Mouse (Mus musculus) testis, postnatal 14 days (tissue): ENCODE data around the gene Sv2b.
"Not testable (repeated sequence)": the region's sequence is repeated elsewhere in the genome, so short reads cannot be mapped to it uniquely, and the experiment has no call there.

Experiments used
- DNase-seq: peaks from one replicate; pipeline ENCODE4 v3.0.0; 2021; ENCODE audit warnings: low spot score

Gene Sv2b

DNA sequence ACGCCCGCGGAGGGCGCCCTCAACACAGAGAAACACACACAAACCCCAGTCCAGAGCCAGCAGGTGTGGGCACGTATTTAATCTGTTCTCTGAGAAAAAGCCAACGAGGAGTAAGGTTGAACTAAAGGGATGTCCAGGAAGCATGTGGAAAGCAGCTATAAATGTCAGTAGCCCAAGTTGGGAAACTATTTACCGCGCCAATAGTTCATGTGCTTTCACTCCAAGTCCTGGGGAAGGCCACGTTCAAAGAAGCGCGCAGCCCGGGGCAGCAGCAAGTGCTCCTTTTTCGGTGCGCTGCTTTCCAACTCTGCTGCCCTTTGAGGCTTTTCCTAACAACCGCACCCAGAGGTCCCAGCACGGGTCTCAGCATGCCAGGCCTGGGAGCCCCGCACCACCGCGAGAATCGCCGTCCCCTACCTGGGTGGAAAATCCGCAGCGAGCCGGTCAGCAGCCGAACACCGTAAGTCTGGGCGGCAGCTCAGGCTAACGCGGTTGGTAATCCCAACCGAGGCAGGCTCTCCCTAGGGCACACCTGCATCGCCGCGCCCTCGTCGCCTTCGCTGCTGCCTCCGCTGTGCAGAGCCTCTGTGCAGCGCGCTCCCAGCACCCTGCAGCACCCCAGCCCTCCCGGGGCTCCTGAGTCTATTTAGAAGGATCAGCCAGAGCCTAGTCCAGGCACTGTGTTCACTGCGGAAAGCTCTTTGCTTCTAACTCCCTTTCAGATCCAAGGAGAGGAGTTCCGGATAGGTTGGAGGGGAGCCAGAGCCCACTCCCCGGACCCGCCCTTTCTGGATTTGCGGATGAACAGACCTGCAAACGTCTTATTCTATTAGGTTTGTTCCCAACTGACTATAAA, at the start of gene Sv2b:
TSS of gene Sv2b (minus strand) at position 806 of the 856 bp plus-strand sequence.
- DNase-seq: no peak

DNA sequence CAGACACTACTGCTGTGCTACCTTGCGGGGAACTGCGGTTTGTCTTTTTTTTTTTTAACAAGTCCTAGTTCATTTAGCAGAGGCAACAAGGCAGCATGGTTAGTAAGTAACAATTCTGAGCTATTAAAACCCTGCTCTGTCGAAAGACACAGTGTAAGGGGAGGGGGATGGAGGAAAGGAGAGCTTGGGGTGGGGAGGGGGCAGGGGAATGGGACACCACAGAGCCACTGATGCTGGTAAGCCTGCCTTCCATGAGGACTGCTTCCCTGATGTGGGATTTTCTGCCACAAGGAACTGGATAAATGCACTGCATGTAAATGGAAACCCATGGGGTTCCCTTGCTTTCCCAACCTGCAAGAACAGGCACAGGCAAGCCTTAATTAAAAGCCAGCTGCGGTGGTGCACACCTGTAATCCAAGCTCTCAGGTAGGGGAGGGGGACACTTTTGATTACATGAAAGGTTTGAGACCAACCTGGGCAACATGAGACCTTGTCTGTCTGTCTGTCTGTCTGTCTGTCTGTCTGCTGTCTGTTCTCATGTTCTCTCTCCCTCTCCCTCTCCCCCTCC, 49.3 kb upstream of the Sv2b start:
- no peak for DNase-seq

- no peak for DNase-seq
These were observed 46.5 kb upstream of the Sv2b start for GRCm38 (mm10) chr7:75355521-75355920.

GRCm38 (mm10) chr7:75352777-75353374, 43.8 kb upstream of the Sv2b start:
- no peak for DNase-seq

DNA sequence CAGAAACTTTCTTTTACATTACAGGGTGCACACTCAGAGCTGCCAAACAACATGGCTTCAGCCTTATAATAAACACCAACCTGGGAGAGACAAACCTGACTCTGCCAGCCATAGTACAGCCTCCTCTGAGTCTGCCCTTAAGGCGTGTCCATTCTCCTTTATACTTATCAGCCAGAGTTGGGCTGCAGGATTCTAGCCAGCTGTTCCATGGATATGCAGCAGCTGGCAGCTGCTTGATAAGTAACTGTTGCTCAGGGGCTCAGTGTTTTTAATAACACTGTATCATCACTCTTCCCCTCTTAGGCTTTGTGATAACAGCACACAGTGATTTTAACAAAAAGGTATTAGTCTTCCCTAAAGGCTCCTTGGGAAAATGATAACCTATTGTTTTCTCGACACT, 41.1 kb upstream of the Sv2b start:
- no peak for DNase-seq

- no peak for DNase-seq
These were observed 23.2 kb upstream of the Sv2b start for GRCm38 (mm10) chr7:75332311-75332710.

DNA sequence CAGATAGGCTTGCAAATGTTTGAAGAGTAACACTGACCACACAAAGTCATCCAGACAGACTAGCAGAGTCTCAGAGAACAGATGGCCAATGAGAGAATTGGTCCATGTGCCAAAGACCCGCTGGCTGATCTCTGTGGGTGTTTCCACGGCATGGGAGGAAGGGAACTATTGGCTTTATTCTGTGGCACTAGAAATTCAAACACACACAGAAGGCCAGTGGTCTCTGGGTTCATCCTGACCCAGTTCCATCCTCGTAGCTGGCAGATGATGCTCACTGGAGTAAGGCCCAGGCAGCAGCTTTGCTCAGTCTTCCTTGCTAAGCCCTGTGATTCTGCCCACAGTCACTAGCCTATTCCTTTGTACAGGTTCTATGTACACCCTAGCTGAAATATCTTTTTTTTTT, 20.7 kb upstream of the Sv2b start:
- DNase-seq: no peak

DNA sequence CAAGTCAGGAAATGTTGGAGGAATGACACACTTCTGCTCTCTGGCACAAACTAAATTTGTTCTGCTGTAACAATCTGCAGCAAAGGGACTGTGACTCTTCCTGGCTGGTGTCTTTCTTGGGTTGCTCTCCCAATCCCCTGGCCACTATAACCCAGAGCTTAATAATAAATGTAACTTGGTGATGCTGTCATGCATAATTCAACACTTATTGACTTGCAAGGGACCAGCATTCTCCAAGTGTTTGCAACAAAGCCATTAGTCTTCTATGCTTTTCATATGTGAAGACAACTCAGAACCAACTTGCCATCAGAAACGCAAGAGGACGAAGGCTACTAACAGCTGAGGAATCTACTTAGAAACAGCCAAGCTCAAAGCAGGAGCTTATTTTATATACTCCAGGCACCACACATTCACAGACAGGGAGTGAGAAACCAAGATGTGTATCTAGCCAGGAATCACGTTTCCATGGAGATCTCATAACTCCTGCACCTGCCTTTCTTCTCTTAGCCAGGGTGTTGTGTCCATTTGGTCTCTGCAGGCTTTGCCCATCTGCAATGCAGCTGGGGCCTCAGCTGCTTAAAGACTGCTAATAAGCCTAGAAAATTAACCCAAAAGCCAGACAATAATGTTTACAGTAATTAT, 19.8 kb upstream of the Sv2b start:
- no peak for DNase-seq

- DNase-seq: no peak
These were observed 16.2 kb upstream of the Sv2b start for GRCm38 (mm10) chr7:75325273-75325672.

GRCm38 (mm10) chr7:75322742-75323141, 13.7 kb upstream of the Sv2b start:
- not testable (repeated sequence) for DNase-seq

GRCm38 (mm10) chr7:75320009-75320408, 10.9 kb upstream of the Sv2b start:
- no peak for DNase-seq

DNA sequence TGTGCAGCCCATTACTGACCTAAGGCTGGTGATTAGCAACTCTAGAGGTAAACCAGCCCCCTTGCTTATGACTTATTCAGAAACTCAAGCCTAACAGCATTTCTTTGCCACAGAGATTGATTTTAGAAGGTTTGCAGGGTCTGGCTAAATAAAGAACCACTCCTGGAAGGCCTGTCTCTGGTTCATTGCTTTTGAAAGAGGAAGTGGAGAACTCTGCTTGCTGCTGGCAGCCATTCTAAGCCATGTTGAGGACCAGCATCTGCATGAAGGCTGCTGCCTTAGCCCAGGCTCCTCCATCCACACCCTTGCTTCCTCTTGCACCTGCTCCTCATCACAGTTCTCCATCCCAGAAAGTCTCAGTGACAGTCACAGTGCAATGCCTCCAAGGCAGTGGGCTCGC, 9.3 kb upstream of the Sv2b start:
- no peak for DNase-seq

GRCm38 (mm10) chr7:75314873-75315272, 5.8 kb upstream of the Sv2b start:
- no peak for DNase-seq

DNA sequence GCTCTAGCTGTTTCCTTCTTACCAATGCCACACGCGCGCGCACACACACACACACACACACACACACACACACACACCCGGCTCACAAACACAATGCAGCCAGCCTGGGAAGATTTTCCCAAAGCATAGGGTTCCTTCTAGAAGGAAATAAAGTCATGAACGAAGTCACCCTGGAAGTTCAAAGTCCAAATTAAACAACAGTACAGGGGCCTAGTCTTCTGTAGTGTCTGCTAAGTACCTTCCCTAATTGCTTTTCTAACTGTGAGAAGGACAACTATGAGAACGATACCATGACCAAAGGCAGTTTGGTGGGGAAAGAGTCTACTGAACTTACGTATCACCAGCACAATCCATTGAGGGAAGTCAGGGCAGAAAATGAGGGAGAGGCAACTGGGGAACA, 508 bp upstream of the Sv2b start:
- DNase-seq: no peak

GRCm38 (mm10) chr7:75308140-75308456, 964 bp downstream of the Sv2b start:
- DNase-seq: no peak

DNA sequence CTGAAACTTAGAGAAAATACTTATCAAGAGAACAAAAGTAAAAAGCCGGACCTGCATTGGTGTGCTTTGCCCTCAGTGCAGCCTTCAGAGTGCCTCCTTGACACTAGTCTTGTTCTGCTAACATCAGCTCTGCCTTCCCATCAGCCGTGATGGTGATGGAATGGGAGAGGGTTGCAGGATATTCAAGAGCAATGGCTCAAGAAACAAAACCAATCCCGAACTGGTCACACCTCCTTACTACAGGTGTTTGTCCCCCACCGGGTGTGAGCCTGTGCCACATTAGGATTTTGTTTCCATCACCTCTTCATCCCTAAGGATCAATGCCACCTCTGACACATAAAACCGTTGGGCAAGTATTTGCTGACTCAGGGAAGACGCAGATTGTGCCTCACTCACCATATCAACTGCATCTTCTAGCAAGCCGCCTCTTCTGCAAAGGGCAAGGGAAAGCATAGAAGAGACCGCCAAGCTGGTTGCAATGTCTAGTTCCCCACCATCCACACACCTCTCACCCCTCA, 1.4 kb downstream of the Sv2b start:
- DNase-seq: no peak

DNA sequence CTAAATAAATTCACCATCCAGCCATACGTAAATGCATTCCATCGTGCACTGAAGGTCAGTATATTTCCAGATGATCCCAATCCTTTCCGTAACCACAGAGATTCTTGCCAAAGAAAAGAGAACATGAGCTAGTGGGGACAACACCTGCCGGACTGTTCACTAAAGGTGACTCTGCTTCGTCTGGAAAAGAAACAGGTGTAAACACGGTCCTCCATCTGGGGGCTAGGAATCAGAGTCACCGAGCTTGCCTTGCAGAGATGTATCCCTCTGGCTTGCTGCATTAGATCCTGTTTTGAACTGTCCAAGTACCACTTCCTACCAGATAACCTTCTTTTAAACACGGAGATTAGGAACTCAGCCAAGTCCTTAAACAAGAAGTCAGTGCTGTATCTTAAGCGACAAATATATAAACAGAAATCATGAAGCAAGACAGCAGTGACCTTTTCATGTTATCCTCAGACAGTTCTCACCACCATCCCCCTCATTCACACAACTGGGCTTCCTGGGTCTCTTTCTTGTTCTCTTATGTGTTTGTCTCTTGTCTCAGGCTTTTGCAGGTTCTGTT, 3.1 kb downstream of the Sv2b start:
- DNase-seq: no peak

- no peak for DNase-seq
These were observed 6.4 kb downstream of the Sv2b start for GRCm38 (mm10) chr7:75302523-75303215.

DNA sequence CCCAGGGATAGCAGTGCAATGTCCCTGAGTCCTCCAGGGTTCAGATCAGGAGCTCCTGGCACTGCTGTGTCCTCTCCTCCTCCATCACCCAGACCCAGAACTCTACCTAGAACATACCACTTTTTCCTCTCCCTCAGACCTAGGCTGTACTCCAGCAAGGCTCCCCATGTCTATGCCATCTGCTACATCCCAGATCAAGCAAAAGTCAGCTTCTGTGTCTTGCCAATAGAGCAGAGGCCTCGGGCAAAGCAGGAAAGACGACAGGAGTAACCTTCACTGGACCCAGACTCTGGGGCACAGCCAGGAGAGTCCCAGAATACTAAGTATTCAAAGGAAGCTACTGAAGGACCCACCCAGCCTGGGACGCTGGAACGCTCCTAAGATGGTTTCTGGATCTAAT, 9.8 kb downstream of the Sv2b start:
- DNase-seq: no peak

GRCm38 (mm10) chr7:75296688-75297119, 12.4 kb downstream of the Sv2b start:
- no peak for DNase-seq

DNA sequence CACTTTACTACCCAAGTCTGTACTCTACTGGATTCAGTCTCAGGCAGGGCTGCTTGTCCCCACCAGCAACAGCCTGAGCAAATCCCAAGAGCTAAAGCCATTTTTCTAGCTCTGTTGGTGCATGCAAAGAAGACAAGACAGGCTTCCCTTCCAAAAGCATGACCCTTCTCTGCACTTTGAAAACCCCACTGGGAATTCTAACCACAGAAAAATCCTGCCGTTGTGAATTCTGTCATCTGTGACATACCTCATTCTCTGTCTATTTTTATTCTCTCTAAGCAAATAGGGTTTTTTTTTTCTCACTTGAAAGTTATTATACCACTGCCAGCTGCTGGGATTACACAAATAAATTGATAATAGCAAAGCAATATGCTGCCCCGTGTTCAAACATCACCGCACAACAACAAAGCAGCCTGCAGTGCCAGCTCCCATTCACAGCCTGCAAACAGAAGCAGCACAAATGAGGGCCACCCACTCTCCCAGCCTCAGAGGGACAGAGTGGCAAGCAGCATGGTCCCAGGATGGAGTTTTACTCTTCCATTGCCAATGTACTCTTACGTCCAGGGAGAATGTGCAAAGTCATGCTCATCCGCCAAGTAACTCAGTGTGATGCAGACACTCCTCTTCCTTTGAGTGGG, 13.7 kb downstream of the Sv2b start:
- DNase-seq: no peak
